Mouse (Mus musculus) spleen, adult 2 months (tissue): ENCODE data around the gene Gpr171. TPM values are rescaled to one million over a fixed set of nuclear protein-coding genes. Genes with fewer than 3 reads are reported as not detected.
A peak's percentile ranks its signal among the peaks of the same experiment; 100 is the strongest.
"Not testable (repeated sequence)": the region's sequence is repeated elsewhere in the genome, so short reads cannot be mapped to it uniquely, and the experiment has no call there.

Source experiments
- DNase-seq, 2 experiments: peaks; one replicate each; pipeline versions ENCODE4 v3.0.0 to v3.0.0-alpha.2; 2012 to 2021; ENCODE audit warnings: low spot score in 2 of 2, low read depth in 1 of 2
- H3K27ac ChIP-seq: fragments of 200-500 bp; 2 replicates; pipeline ENCODE4 v1.5.1; 2012; ENCODE audit warnings: low read length, inconsistent platforms; ENCODE audit not compliant: insufficient read depth
- H3K27me3 ChIP-seq: fragments of 200-500 bp; 2 replicates; pipeline ENCODE4 v1.6.1; 2012; ENCODE audit warnings: mild to moderate bottlenecking, moderate library complexity, low read length, inconsistent platforms; ENCODE audit not compliant: control insufficient read depth, insufficient read depth
- H3K36me3 ChIP-seq: fragments of 200-500 bp; 2 replicates; pipeline ENCODE4 v1.6.1; 2012; ENCODE audit warnings: mild to moderate bottlenecking, low read length, inconsistent platforms; ENCODE audit not compliant: control insufficient read depth, insufficient read depth
- H3K4me1 ChIP-seq: fragments of 200-500 bp; 2 replicates; pipeline ENCODE4 v1.6.1; 2011; ENCODE audit warnings: inconsistent platforms; ENCODE audit not compliant: control insufficient read depth, insufficient read depth, insufficient read length
- H3K4me3 ChIP-seq: fragments of 200-500 bp; 2 replicates; pipeline ENCODE4 v1.5.1; 2011; ENCODE audit warnings: mild to moderate bottlenecking, inconsistent platforms; ENCODE audit not compliant: insufficient read depth, insufficient read length; ENCODE audit errors: extremely low read depth
- CTCF ChIP-seq: fragments of 200-500 bp; IDR thresholded peaks from 2 replicates; pipeline ENCODE4 v1.5.1; 2011; ENCODE audit warnings: mild to moderate bottlenecking, inconsistent platforms; ENCODE audit not compliant: insufficient read depth, insufficient read length, insufficient replicate concordance; ENCODE audit errors: extremely low read depth
- POLR2A ChIP-seq: fragments of 200-500 bp; IDR thresholded peaks from 2 replicates; pipeline ENCODE4 v1.6.1; 2011; ENCODE audit warnings: low read depth, low read length, inconsistent platforms
- WGBS: fragments of 180-500 bp; shearing (Covaris S2); methylation state at CpG from one replicate; pipeline ENCODE4 v1.1.7; 2018; 5-methylcytosine and 5-hydroxymethylcytosine counted together
- polyA plus RNA-seq: library from polyadenylated mRNA; depleted of rRNA; stranded (reverse); fragments of >200 nt; gene quantifications from 2 replicates; pipeline ENCODE4 v1.2.3, GENCODE M21; 2012

Gpr171 gene
- polyA plus RNA-seq, 1 experiment: 5.4 TPM

DNA sequence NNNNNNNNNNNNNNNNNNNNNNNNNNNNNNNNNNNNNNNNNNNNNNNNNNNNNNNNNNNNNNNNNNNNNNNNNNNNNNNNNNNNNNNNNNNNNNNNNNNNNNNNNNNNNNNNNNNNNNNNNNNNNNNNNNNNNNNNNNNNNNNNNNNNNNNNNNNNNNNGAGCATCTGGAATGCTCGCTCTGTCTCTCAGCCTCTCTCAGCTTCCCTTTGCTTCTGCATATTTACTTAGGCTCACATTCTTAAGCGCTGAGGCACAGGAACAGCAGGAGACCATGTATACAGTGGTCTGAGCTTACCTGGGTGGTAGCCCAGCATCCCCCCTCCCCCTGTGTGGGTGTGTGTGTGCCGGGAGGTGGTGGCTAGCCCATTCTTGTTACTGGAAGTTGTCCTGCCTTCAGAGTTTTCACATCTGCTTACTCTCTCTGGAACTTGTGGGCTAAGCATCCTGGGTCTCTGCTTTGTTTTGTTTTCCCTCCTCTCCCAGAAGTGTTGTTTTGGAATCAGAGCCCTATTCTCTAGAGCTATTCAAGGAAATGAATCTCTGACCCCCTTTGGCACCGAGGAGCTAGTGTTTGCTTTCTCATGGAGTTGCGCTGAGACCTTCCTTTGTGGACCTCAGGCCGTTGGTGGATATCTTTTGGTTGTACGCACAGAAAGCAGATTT, 19.6 kb upstream of the Gpr171 start:
- no peak for DNase-seq
- TF ChIP-seq POLR2A (no peak), CTCF (no peak)
- no peak overlapping the region for H3K4me3 ChIP-seq
- 79% methylated on average over 7 of the region's 7 CpGs for WGBS
- no peak overlapping the region; the same call in 1 of the 2 replicates for H3K27ac ChIP-seq
- H3K36me3 ChIP-seq: no peaks in the 10 kb centered on the region
- no peaks in the 10 kb centered on the region for H3K27me3 ChIP-seq
- peaks cover 3% of the 10 kb centered on the region for H3K4me1 ChIP-seq

- H3K27me3 ChIP-seq: no peaks in the 10 kb centered on the region
- peaks cover 8% of the 10 kb centered on the region for H3K4me1 ChIP-seq
- TF ChIP-seq POLR2A: no peak
- TF ChIP-seq CTCF: no peak
- peak overlapping the region; percentile 59; the same call in 1 of the 2 replicates for H3K27ac ChIP-seq
- H3K4me3 ChIP-seq: no peak overlapping the region
- no peak for DNase-seq
- no peaks in the 10 kb centered on the region for H3K36me3 ChIP-seq
- 12% methylated on average over 8 of the region's 8 CpGs for WGBS
Observed at GRCm38 (mm10) chr3:59113973-59114517, 12.4 kb upstream of the Gpr171 start.

DNA sequence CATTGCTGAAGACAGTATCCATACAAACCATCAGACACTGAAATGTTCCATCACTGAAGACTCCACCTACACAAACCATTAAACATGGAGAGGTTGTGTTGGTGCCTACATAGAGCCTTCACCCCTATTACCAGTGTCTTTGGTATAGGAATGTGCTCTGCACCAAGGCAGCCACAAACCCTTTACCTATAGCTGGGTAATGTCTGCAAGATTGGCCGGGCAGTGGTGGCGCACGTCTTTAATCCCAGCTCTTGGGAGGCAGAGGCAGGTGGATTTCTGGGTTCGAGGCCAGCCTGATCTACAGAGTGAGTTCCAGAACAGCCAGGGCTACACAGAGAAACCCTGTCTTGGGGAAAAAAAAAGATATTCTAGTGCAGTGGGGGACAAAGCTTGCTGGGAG, 11.7 kb upstream of the Gpr171 start:
- 85% methylated on average over 4 of the region's 4 CpGs for WGBS
- H3K27me3 ChIP-seq, H3K27ac ChIP-seq, H3K4me1 ChIP-seq, H3K36me3 ChIP-seq, DNase-seq, H3K4me3 ChIP-seq: not testable (repeated sequence)

- peaks cover 8% of the 10 kb centered on the region for H3K4me1 ChIP-seq
- no peak overlapping the region for H3K27ac ChIP-seq
- H3K27me3 ChIP-seq: no peaks in the 10 kb centered on the region
- H3K36me3 ChIP-seq: no peaks in the 10 kb centered on the region
- 87% methylated on average over 3 of the region's 3 CpGs for WGBS
- TF ChIP-seq POLR2A: no peak
- TF ChIP-seq CTCF: no peak
- no peak overlapping the region for H3K4me3 ChIP-seq
- no peak for DNase-seq
Observed at GRCm38 (mm10) chr3:59111944-59112343, 10.3 kb upstream of the Gpr171 start.

- 91% methylated on average over 3 of the region's 3 CpGs for WGBS
- H3K36me3 ChIP-seq, H3K4me1 ChIP-seq, H3K4me3 ChIP-seq, H3K27ac ChIP-seq, H3K27me3 ChIP-seq, DNase-seq: not testable (repeated sequence)
Observed at GRCm38 (mm10) chr3:59109834-59110233, 8.2 kb upstream of the Gpr171 start.

GRCm38 (mm10) chr3:59107439-59107838, 5.8 kb upstream of the Gpr171 start:
- H3K27ac ChIP-seq: no peak overlapping the region
- H3K27me3 ChIP-seq: no peaks in the 10 kb centered on the region
- no peak for DNase-seq
- TF ChIP-seq POLR2A: no peak
- TF ChIP-seq CTCF: no peak
- no peaks in the 10 kb centered on the region for H3K36me3 ChIP-seq
- 94% methylated on average over 4 of the region's 4 CpGs for WGBS
- no peak overlapping the region for H3K4me3 ChIP-seq
- H3K4me1 ChIP-seq: no peaks in the 10 kb centered on the region; the same call in 1 of the 2 replicates

DNA sequence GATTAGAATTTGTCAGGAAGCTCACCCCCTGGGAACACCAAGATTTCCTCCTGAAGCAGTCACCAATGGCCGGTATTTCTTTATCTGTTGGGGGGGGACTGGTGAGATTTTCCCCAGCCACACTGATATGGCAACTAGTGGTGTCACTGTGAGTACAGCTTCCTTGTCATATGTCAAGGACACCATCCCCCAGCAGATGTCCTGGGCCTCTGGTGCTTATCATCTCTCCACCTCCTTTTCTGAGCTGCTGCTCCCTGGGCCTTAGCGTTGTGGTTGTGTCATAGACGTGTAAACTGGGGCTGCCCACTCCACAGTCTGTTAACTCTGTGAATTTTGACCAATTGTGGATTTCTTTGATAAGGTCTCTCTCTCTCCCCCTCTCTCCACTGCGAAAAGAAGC, 2.8 kb upstream of the Gpr171 start:
- TF ChIP-seq POLR2A: no peak
- TF ChIP-seq CTCF: no peak
- H3K27me3 ChIP-seq: no peaks in the 10 kb centered on the region
- no peak overlapping the region for H3K27ac ChIP-seq
- H3K4me3 ChIP-seq: no peak overlapping the region
- no peaks in the 10 kb centered on the region for H3K36me3 ChIP-seq
- 55% methylated on average over 4 of the region's 4 CpGs for WGBS
- H3K4me1 ChIP-seq: peaks cover 6% of the 10 kb centered on the region; the same call in 1 of the 2 replicates
- DNase-seq: no peak
